Mouse (Mus musculus) retina, embryonic 14.5 days (tissue): ENCODE data around the gene Adam15.

Experiments
- DNase-seq: peaks from one replicate; pipeline ENCODE4 v3.0.0-alpha.2; 2015; ENCODE audit warnings: low spot score

Adam15 gene

GRCm38 (mm10) chr3:89349869-89350501 is at the start of gene Adam15:
Adam15 (minus strand) TSS chr3:89349996.
- DNase-seq, result peak; percentile 91

- no peak for DNase-seq
Observed at GRCm38 (mm10) chr3:89396654-89397005, 46.8 kb upstream of the Adam15 start.

GRCm38 (mm10) chr3:89395806-89396653 is 46.2 kb upstream of the Adam15 start:
- peak; percentile 87 for DNase-seq

GRCm38 (mm10) chr3:89395419-89395805 is 45.6 kb upstream of the Adam15 start:
- no peak for DNase-seq

- DNase-seq, result peak; percentile 93
Observed at GRCm38 (mm10) chr3:89394894-89395256, 45.1 kb upstream of the Adam15 start.

GRCm38 (mm10) chr3:89394006-89394893 is 44.5 kb upstream of the Adam15 start, which contains the start of gene Zbtb7b:
Zbtb7b (minus strand) TSS chr3:89394776.
- peak; percentile 73 for DNase-seq

- DNase-seq, result peak; percentile 96
Observed at GRCm38 (mm10) chr3:89393605-89394004, 43.8 kb upstream of the Adam15 start.

GRCm38 (mm10) chr3:89392871-89393311 is 43.1 kb upstream of the Adam15 start:
- peak; percentile 29 for DNase-seq

GRCm38 (mm10) chr3:89391663-89392511 is 42.1 kb upstream of the Adam15 start:
- peak; percentile 66 for DNase-seq

- peak; percentile 13 for DNase-seq
Observed at GRCm38 (mm10) chr3:89390699-89391662, 41.2 kb upstream of the Adam15 start.

GRCm38 (mm10) chr3:89390111-89390515 is 40.3 kb upstream of the Adam15 start:
- DNase-seq, result no peak

GRCm38 (mm10) chr3:89388901-89389740 is 39.3 kb upstream of the Adam15 start:
- DNase-seq, result peak; percentile 53

GRCm38 (mm10) chr3:89388134-89388881 is 38.5 kb upstream of the Adam15 start:
- no peak for DNase-seq

- DNase-seq, result no peak
Observed at GRCm38 (mm10) chr3:89387632-89388031, 37.8 kb upstream of the Adam15 start.

- no peak for DNase-seq
Observed at GRCm38 (mm10) chr3:89386438-89387420, 36.9 kb upstream of the Adam15 start.

GRCm38 (mm10) chr3:89385451-89385850 is 35.7 kb upstream of the Adam15 start:
- no peak for DNase-seq
